Mouse (Mus musculus) neural tube, embryonic 12.5 days (tissue): ENCODE measurements around the gene Enpp4. TPM values are rescaled to one million over a fixed set of nuclear protein-coding genes. Genes with fewer than 3 reads are reported as not detected.

Experiments used
- polyA plus RNA-seq: library from polyadenylated mRNA; unstranded; fragments of >200 nt; fragmentation: Nextera tagmentation; extraction: Ambion mirVana; gene quantifications from 2 replicates; pipeline ENCODE4 v1.2.1, GENCODE M21; 2016

Gene Enpp4
- polyA plus RNA-seq, 1 experiment from 2014 or later: 5.3 TPM

Other genes with a start within 250 kb of the Enpp4 start
- 31.5 and 34.3 TPM in 2 replicates for gene Enpp5, start 27.0 kb downstream of the Enpp4 start, polyA plus RNA-seq
- 0.16 and 0.22 TPM in 2 replicates for gene Clic5, start 82.8 kb upstream of the Enpp4 start, polyA plus RNA-seq